Mouse (Mus musculus) MEL (cell line): Measurements from ENCODE around the gene Chchd10. TPM values are rescaled to one million over a fixed set of nuclear protein-coding genes. Genes with fewer than 3 reads are reported as not detected.

Experiments
- DNase-seq: peaks from one replicate; pipeline ENCODE4 v3.0.0; 2011; ENCODE audit warnings: low read depth, low spot score
- H3K27ac ChIP-seq: 2 replicates; pipeline ENCODE4 v1.5.1; 2012; ENCODE audit warnings: low read depth, mild to moderate bottlenecking, control low read depth, low read length, moderate library complexity; ENCODE audit not compliant: control insufficient read depth
- H3K27me3 ChIP-seq, 2 experiments: fragments of 150-350 bp in 1 of 2; sonication (generic) in 1 of 2; 2 replicates each; pipeline ENCODE4 v1.6.1; 2012; ENCODE audit warnings: low read length in 2 of 2, mild to moderate bottlenecking in 2 of 2, improper control_type of control experiment in 1 of 2, moderate library complexity in 1 of 2; ENCODE audit not compliant: insufficient read depth in 2 of 2, control insufficient read depth in 1 of 2
- H3K36me3 ChIP-seq, 2 experiments: 2 replicates each; pipeline ENCODE4 v1.6.1; 2012 to 2014; ENCODE audit warnings: low read length in 2 of 2, improper control_type of control experiment in 1 of 2, inconsistent platforms in 1 of 2, mild to moderate bottlenecking in 1 of 2; ENCODE audit not compliant: insufficient read depth in 2 of 2, control insufficient read depth in 1 of 2
- H3K4me1 ChIP-seq, 2 experiments: fragments of 150-350 bp in 1 of 2; sonication (generic) in 1 of 2; 2 replicates each; pipeline ENCODE4 v1.6.1; 2012; ENCODE audit warnings: low read length in 2 of 2, improper control_type of control experiment in 1 of 2, mild to moderate bottlenecking in 1 of 2; ENCODE audit not compliant: insufficient read depth in 2 of 2, control insufficient read depth in 1 of 2
- H3K4me3 ChIP-seq, 2 experiments: fragments of 150-350 bp in 1 of 2; sonication (generic) in 1 of 2; 2 replicates each; pipeline ENCODE4 v1.5.1; 2012; ENCODE audit warnings: low read depth in 2 of 2, low read length in 2 of 2, mild to moderate bottlenecking in 2 of 2, moderate library complexity in 2 of 2, control low read depth in 1 of 2, improper control_type of control experiment in 1 of 2; ENCODE audit not compliant: control insufficient read depth in 1 of 2, insufficient read depth in 1 of 2
- H3K79me2 ChIP-seq: 2 replicates; pipeline ENCODE4 v1.6.1; 2012; ENCODE audit warnings: mild to moderate bottlenecking, low read length, moderate library complexity; ENCODE audit not compliant: control insufficient read depth, poor library complexity, insufficient read depth
- H3K9ac ChIP-seq: 2 replicates; pipeline ENCODE4 v1.6.1; 2012; ENCODE audit warnings: low read depth, mild to moderate bottlenecking, control low read depth, low read length, moderate library complexity; ENCODE audit not compliant: control insufficient read depth, poor library complexity, severe bottlenecking
- H3K9me3 ChIP-seq: fragments of 150-350 bp; sonication (generic); replicated peaks from 2 replicates; pipeline ENCODE4 v1.6.1; 2012; ENCODE audit warnings: mild to moderate bottlenecking, low read length, improper control_type of control experiment, moderate library complexity; ENCODE audit not compliant: insufficient read depth
- CHD2 ChIP-seq: IDR thresholded peaks from 2 replicates; pipeline ENCODE4 v1.6.1; 2011; ENCODE audit warnings: low read length, improper control_type of control experiment
- CTCF ChIP-seq, 3 experiments: IDR thresholded peaks in 2 of 3; conservative IDR thresholded peaks in 1 of 3; 2 replicates each; pipeline ENCODE4 v1.5.1; 2011 to 2012; ENCODE audit warnings: low read length in 3 of 3, low read depth in 2 of 3, mild to moderate bottlenecking in 2 of 3, improper control_type of control experiment in 1 of 3, inconsistent platforms in 1 of 3, mixed read lengths in 1 of 3, moderate library complexity in 1 of 3; ENCODE audit not compliant: control insufficient read depth in 1 of 3, insufficient read depth in 1 of 3, poor library complexity in 1 of 3, severe bottlenecking in 1 of 3
- ELF1 ChIP-seq: IDR thresholded peaks from 2 replicates; pipeline ENCODE4 v1.6.1; 2014; ENCODE audit warnings: low read depth, mild to moderate bottlenecking, inconsistent platforms, low read length, improper control_type of control experiment, moderate library complexity
- HCFC1 ChIP-seq: IDR thresholded peaks from 2 replicates; pipeline ENCODE4 v1.6.1; 2012; ENCODE audit warnings: low read depth, mild to moderate bottlenecking, inconsistent platforms, low read length, improper control_type of control experiment, moderate library complexity
- JUND ChIP-seq: IDR thresholded peaks from 2 replicates; pipeline ENCODE4 v1.6.1; 2011; ENCODE audit warnings: low read depth, mild to moderate bottlenecking, improper control_type of control experiment, low read length
- KAT2A ChIP-seq: conservative IDR thresholded peaks from 2 replicates; pipeline ENCODE4 v1.6.1; 2012; ENCODE audit warnings: low read depth, low read length, improper control_type of control experiment, inconsistent platforms
- MAFK ChIP-seq: IDR thresholded peaks from 2 replicates; pipeline ENCODE4 v1.6.1; 2011; ENCODE audit warnings: low read depth, mild to moderate bottlenecking, low read length, improper control_type of control experiment, borderline replicate concordance
- MAZ ChIP-seq: IDR thresholded peaks from 2 replicates; pipeline ENCODE4 v1.6.1; 2012; ENCODE audit warnings: low read depth, mild to moderate bottlenecking, inconsistent platforms, low read length, improper control_type of control experiment
- MEF2A ChIP-seq: IDR thresholded peaks from 2 replicates; pipeline ENCODE4 v1.6.1; 2014; ENCODE audit warnings: low read depth, mild to moderate bottlenecking, inconsistent platforms, low read length, improper control_type of control experiment; ENCODE audit not compliant: poor library complexity, insufficient replicate concordance, severe bottlenecking; ENCODE audit errors: extremely low read depth
- MYB ChIP-seq: IDR thresholded peaks from 2 replicates; pipeline ENCODE4 v1.6.1; 2011; ENCODE audit warnings: mild to moderate bottlenecking, low read depth, low read length, improper control_type of control experiment
- NELFE ChIP-seq: IDR thresholded peaks from 2 replicates; pipeline ENCODE4 v1.6.1; 2011; ENCODE audit warnings: low read depth, low read length, improper control_type of control experiment
- POLR2A ChIP-seq, 2 experiments: IDR thresholded peaks; 2 replicates each; pipeline ENCODE4 v1.6.1; 2011 to 2012; ENCODE audit warnings: low read length in 2 of 2, mild to moderate bottlenecking in 2 of 2, control low read depth in 1 of 2, improper control_type of control experiment in 1 of 2, low read depth in 1 of 2, moderate library complexity in 1 of 2; ENCODE audit not compliant: control insufficient read depth in 1 of 2, insufficient read depth in 1 of 2, poor library complexity in 1 of 2
- POLR2AphosphoS2 ChIP-seq: IDR thresholded peaks from 2 replicates; pipeline ENCODE4 v1.6.1; 2011; ENCODE audit warnings: low read length, improper control_type of control experiment
- POLR2AphosphoS5 ChIP-seq: IDR thresholded peaks from 2 replicates; pipeline ENCODE4 v1.6.1; 2012; ENCODE audit warnings: low read depth, borderline replicate concordance, mild to moderate bottlenecking, inconsistent platforms, low read length, moderate library complexity, mixed read lengths
- TAL1 ChIP-seq: IDR thresholded peaks from 2 replicates; pipeline ENCODE4 v1.6.1; 2012; ENCODE audit warnings: mild to moderate bottlenecking, inconsistent platforms, low read length, moderate library complexity, mixed read lengths
- TBP ChIP-seq: IDR thresholded peaks from 2 replicates; pipeline ENCODE4 v1.8.0; 2011; ENCODE audit warnings: low read depth, low read length, improper control_type of control experiment
- UBTF ChIP-seq: IDR thresholded peaks from 2 replicates; pipeline ENCODE4 v1.6.1; 2012; ENCODE audit warnings: low read depth, mild to moderate bottlenecking, inconsistent platforms, low read length, improper control_type of control experiment, moderate library complexity, borderline replicate concordance; ENCODE audit not compliant: insufficient read depth
- USF1 ChIP-seq: IDR thresholded peaks from 2 replicates; pipeline ENCODE4 v1.6.1; 2014; ENCODE audit warnings: low read depth, mild to moderate bottlenecking, inconsistent platforms, low read length, improper control_type of control experiment, moderate library complexity
- USF2 ChIP-seq, 2 experiments: IDR thresholded peaks; 2 replicates each; pipeline ENCODE4 v1.6.1; 2011 to 2012; ENCODE audit warnings: improper control_type of control experiment in 2 of 2, low read length in 2 of 2, borderline replicate concordance in 1 of 2, inconsistent platforms in 1 of 2, low read depth in 1 of 2, mild to moderate bottlenecking in 1 of 2; ENCODE audit not compliant: insufficient read depth in 1 of 2
- ZMIZ1 ChIP-seq: IDR thresholded peaks from 2 replicates; pipeline ENCODE4 v1.6.1; 2012; ENCODE audit warnings: low read depth, mild to moderate bottlenecking, inconsistent platforms, low read length, improper control_type of control experiment, moderate library complexity
- ZNF384 ChIP-seq: IDR thresholded peaks from 2 replicates; pipeline ENCODE4 v1.6.1; 2012; ENCODE audit warnings: low read depth, mild to moderate bottlenecking, inconsistent platforms, low read length, improper control_type of control experiment
- polyA plus RNA-seq, 2 experiments: library from polyadenylated mRNA; stranded (reverse) in 1 of 2; unstranded in 1 of 2; fragments of >175 nt in 1 of 2; fragments of >200 nt in 1 of 2; gene quantifications; 2 replicates each; pipeline versions ENCODE4 v1.2.1 to v1.2.4; 2012; ENCODE audit warnings: low replicate concordance in 2 of 2, low read depth in 1 of 2; ENCODE audit not compliant: insufficient read length in 2 of 2, insufficient read depth in 1 of 2, missing spikeins in 1 of 2
- total RNA-seq: library from RNA; depleted of rRNA; stranded (reverse); fragments of 300-350 nt; gene quantifications from 2 replicates; pipeline ENCODE4 v1.2.3, GENCODE M21; 2012

The Chchd10 gene
- total and polyA plus RNA-seq, 3 experiments, result 143 to 428 TPM; not detected in 1

- Histone ChIP-seq H3K36me3 (peaks cover 0 to 11% of the 10 kb centered on the region in 2 experiments; a peak in 2 of 4 replicates), H3K9ac (no peak overlapping the region), H3K79me2 (no peaks in the 10 kb centered on the region), H3K27me3 (no peaks in the 10 kb centered on the region; a peak in 1 of 4 replicates), H3K9me3 (no peaks in the 10 kb centered on the region), H3K4me1 (peaks cover 0 to 20% of the 10 kb centered on the region in 2 experiments; a peak in 3 of 4 replicates), H3K4me3 (no peak overlapping the region), H3K27ac (no peak overlapping the region)
- no peak for TF ChIP-seq POLR2AphosphoS2
- no peak for TF ChIP-seq MYB
- no peak for TF ChIP-seq JUND
- no peak for TF ChIP-seq NELFE
- no peak for TF ChIP-seq CTCF (IDR thresholded peaks at IDR 0.05 in 2 of 3, conservative IDR thresholded peaks at IDR 0.05 in 1 of 3; ENCODE audit: control insufficient read depth in 1 of 3, insufficient read depth in 1 of 3, low read depth in 2 of 3, low read length in 3 of 3, poor library complexity in 1 of 3, severe bottlenecking in 1 of 3)
- no peak for TF ChIP-seq CHD2
- no peak for TF ChIP-seq POLR2AphosphoS5
- TF ChIP-seq KAT2A, result no peak
- no peak for TF ChIP-seq USF2 (IDR thresholded peaks at IDR 0.05; ENCODE audit: borderline replicate concordance in 1 of 2, insufficient read depth in 1 of 2, low read depth in 1 of 2, low read length in 2 of 2)
- no peak for TF ChIP-seq UBTF
- TF ChIP-seq ELF1, result no peak
- no peak for TF ChIP-seq MEF2A
- no peak for TF ChIP-seq HCFC1
- DNase-seq, result no peak
Observed at GRCm38 (mm10) chr10:75945896-75946295, 13.0 kb downstream of the Chchd10 start.

DNA sequence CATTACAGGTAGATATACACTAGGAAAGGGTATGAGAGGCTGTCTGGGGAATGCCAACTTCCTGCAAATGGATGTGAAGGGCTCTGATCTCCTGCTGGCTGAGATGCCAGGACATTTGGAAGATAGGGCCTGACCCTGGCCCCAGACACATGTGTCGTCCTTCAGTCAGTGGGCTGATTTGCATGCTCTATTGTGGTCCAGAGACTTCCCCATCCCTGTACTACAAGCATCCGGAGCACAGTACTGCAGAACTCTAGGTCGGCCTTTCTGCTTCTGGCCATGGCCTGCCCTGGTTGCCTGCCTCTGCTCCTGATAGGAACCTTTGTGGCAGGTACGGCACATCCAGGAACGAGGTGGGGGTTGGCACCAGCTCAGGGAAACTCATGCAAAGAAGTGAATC lies 15.1 kb downstream of the Chchd10 start:
- H3K27me3 ChIP-seq, result peaks cover 0 to 4% of the 10 kb centered on the region in 2 experiments; a peak in 1 of 4 replicates
- H3K4me3 ChIP-seq, result no peak overlapping the region
- no peak overlapping the region for H3K27ac ChIP-seq
- peaks cover 0 to 5% of the 10 kb centered on the region in 2 experiments; a peak in 3 of 4 replicates for H3K4me1 ChIP-seq
- H3K9ac ChIP-seq, result no peak overlapping the region
- no peaks in the 10 kb centered on the region for H3K9me3 ChIP-seq
- TF ChIP-seq TBP (no peak), ZMIZ1 (no peak), ZNF384 (no peak), USF2 (IDR thresholded peaks at IDR 0.05; ENCODE audit: borderline replicate concordance in 1 of 2, insufficient read depth in 1 of 2, low read depth in 1 of 2, low read length in 2 of 2) (no peak), CHD2 (no peak), MAZ (no peak), USF1 (no peak), JUND (no peak), MAFK (no peak), TAL1 (no peak), POLR2AphosphoS2 (no peak), UBTF (no peak), POLR2A (IDR thresholded peaks at IDR 0.05; ENCODE audit: control insufficient read depth in 1 of 2, insufficient read depth in 1 of 2, low read depth in 1 of 2, low read length in 2 of 2, poor library complexity in 1 of 2) (no peak)
- no peak for DNase-seq
- H3K36me3 ChIP-seq, result peaks cover 0 to 2% of the 10 kb centered on the region in 2 experiments; a peak in 2 of 4 replicates
- no peaks in the 10 kb centered on the region for H3K79me2 ChIP-seq
